Mouse (Mus musculus) thymus, adult 2 months (tissue): Measurements from ENCODE around the gene Golph3l. TPM values are rescaled to one million over a fixed set of nuclear protein-coding genes. Genes with fewer than 3 reads are reported as not detected.
A peak's percentile ranks its signal among the peaks of the same experiment; 100 is the strongest.

ENCODE experiments used
- DNase-seq: peaks from one replicate; pipeline ENCODE4 v3.0.0; 2021
- H3K27ac ChIP-seq: fragments of 200-500 bp; 2 replicates; pipeline ENCODE4 v1.5.1; 2012; ENCODE audit warnings: low read length, control low read depth; ENCODE audit not compliant: control insufficient read depth, insufficient read depth
- H3K27me3 ChIP-seq: fragments of 200-500 bp; 2 replicates; pipeline ENCODE4 v1.6.1; 2012; ENCODE audit warnings: mild to moderate bottlenecking, low read length, moderate library complexity, mixed read lengths; ENCODE audit not compliant: control insufficient read depth, insufficient read depth
- H3K36me3 ChIP-seq: fragments of 200-500 bp; 2 replicates; pipeline ENCODE4 v1.6.1; 2012; ENCODE audit warnings: mild to moderate bottlenecking, low read length, moderate library complexity; ENCODE audit not compliant: control insufficient read depth, insufficient read depth
- H3K4me1 ChIP-seq: fragments of 200-500 bp; replicated peaks from 2 replicates; pipeline ENCODE4 v1.6.1; 2012; ENCODE audit warnings: low read length; ENCODE audit not compliant: control insufficient read depth, insufficient read depth
- H3K4me3 ChIP-seq: fragments of 200-500 bp; 2 replicates; pipeline ENCODE4 v1.5.1; 2012; ENCODE audit warnings: mild to moderate bottlenecking, low read length, control low read depth, moderate library complexity; ENCODE audit not compliant: control insufficient read depth, insufficient read depth
- CTCF ChIP-seq: fragments of 200-500 bp; IDR thresholded peaks from 2 replicates; pipeline ENCODE4 v1.5.1; 2012; ENCODE audit warnings: mild to moderate bottlenecking, control low read depth, low read length, moderate library complexity, borderline replicate concordance; ENCODE audit not compliant: control insufficient read depth, poor library complexity, insufficient read depth; ENCODE audit errors: extremely low read depth
- POLR2A ChIP-seq: fragments of 200-500 bp; IDR thresholded peaks from 2 replicates; pipeline ENCODE4 v1.6.1; 2012; ENCODE audit warnings: mild to moderate bottlenecking, low read length, control low read depth, moderate library complexity; ENCODE audit not compliant: control insufficient read depth, poor library complexity, insufficient read depth; ENCODE audit errors: extremely low read depth
- WGBS: fragments of 180-500 bp; shearing (Covaris S2); methylation state at CpG from one replicate; pipeline ENCODE4 v1.1.7; 2018; 5-methylcytosine and 5-hydroxymethylcytosine counted together
- polyA plus RNA-seq: library from polyadenylated mRNA; depleted of rRNA; stranded (reverse); fragments of >200 nt; gene quantifications from 2 replicates; pipeline ENCODE4 v1.2.3, GENCODE M21; 2012

Gene Golph3l
- polyA plus RNA-seq, 1 experiment, result 8.6 TPM

- no peak for TF ChIP-seq CTCF
- TF ChIP-seq POLR2A, result no peak
- 39% methylated on average over 10 of the region's 10 CpGs for WGBS
- Histone ChIP-seq H3K4me3 (no peak overlapping the region), H3K36me3 (no peaks in the 10 kb centered on the region), H3K27me3 (no peaks in the 10 kb centered on the region), H3K27ac (no peak overlapping the region), H3K4me1 (peaks cover 10% of the 10 kb centered on the region)
- DNase-seq, result peak; percentile 63
Measured at GRCm38 (mm10) chr3:95645313-95646235, 56.8 kb downstream of the Golph3l start.

GRCm38 (mm10) chr3:95648016-95648415, 59.3 kb downstream of the Golph3l start:
- WGBS, result 91% methylated on average over 5 of the region's 5 CpGs
- TF ChIP-seq POLR2A, result no peak
- TF ChIP-seq CTCF, result no peak
- Histone ChIP-seq H3K36me3 (no peaks in the 10 kb centered on the region), H3K27me3 (no peaks in the 10 kb centered on the region), H3K4me3 (no peak overlapping the region), H3K27ac (no peak overlapping the region), H3K4me1 (peaks cover 20% of the 10 kb centered on the region)
- DNase-seq, result no peak

GRCm38 (mm10) chr3:95650276-95651032, 61.7 kb downstream of the Golph3l start:
- Histone ChIP-seq H3K4me3 (no peak overlapping the region), H3K36me3 (no peaks in the 10 kb centered on the region), H3K4me1 (peaks cover 14% of the 10 kb centered on the region), H3K27me3 (no peaks in the 10 kb centered on the region), H3K27ac (peak overlapping the region; percentile 67; the same call in 1 of the 2 replicates)
- DNase-seq, result no peak
- 62% methylated on average over 6 of the region's 6 CpGs for WGBS
- TF ChIP-seq POLR2A (no peak), CTCF (no peak)

GRCm38 (mm10) chr3:95651033-95651373, 62.3 kb downstream of the Golph3l start:
- H3K27ac ChIP-seq, result peak overlapping the region; percentile 52; the same call in 1 of the 2 replicates
- no peak for TF ChIP-seq CTCF
- TF ChIP-seq POLR2A, result no peak
- H3K4me1 ChIP-seq, result peaks cover 13% of the 10 kb centered on the region
- no peak overlapping the region for H3K4me3 ChIP-seq
- no peaks in the 10 kb centered on the region for H3K36me3 ChIP-seq
- DNase-seq, result no peak
- H3K27me3 ChIP-seq, result no peaks in the 10 kb centered on the region
- WGBS, result 91% methylated on average over 3 of the region's 3 CpGs

- H3K27ac ChIP-seq, result no peak overlapping the region; the same call in 1 of the 2 replicates
- no peak for DNase-seq
- no peaks in the 10 kb centered on the region for H3K27me3 ChIP-seq
- peaks cover 13% of the 10 kb centered on the region for H3K4me1 ChIP-seq
- H3K4me3 ChIP-seq, result no peak overlapping the region
- H3K36me3 ChIP-seq, result no peaks in the 10 kb centered on the region
- TF ChIP-seq POLR2A (no peak), CTCF (no peak)
- 91% methylated on average over 16 of the region's 16 CpGs for WGBS
Measured at GRCm38 (mm10) chr3:95651391-95652203, 62.9 kb downstream of the Golph3l start.

- TF ChIP-seq CTCF (no peak), POLR2A (no peak)
- 51% methylated on average over 7 of the region's 7 CpGs for WGBS
Measured at GRCm38 (mm10) chr3:95652204-95652811, 63.6 kb downstream of the Golph3l start.

More at GRCm38 (mm10) chr3:95652204-95652811, 63.6 kb downstream of the Golph3l start:
- Histone ChIP-seq H3K4me3 (no peak overlapping the region), H3K27ac (no peak overlapping the region; the same call in 1 of the 2 replicates), H3K4me1 (peaks cover 15% of the 10 kb centered on the region), H3K36me3 (no peaks in the 10 kb centered on the region), H3K27me3 (no peaks in the 10 kb centered on the region)
- no peak for DNase-seq
